Mouse (Mus musculus): Measurements from ENCODE around the gene Ebpl. TPM values are rescaled to one million over a fixed set of nuclear protein-coding genes. Genes with fewer than 3 reads are reported as not detected.

Ebpl gene
- polyA plus RNA-seq, 1 experiment from 2014 or later = 9.7 TPM

DNA sequence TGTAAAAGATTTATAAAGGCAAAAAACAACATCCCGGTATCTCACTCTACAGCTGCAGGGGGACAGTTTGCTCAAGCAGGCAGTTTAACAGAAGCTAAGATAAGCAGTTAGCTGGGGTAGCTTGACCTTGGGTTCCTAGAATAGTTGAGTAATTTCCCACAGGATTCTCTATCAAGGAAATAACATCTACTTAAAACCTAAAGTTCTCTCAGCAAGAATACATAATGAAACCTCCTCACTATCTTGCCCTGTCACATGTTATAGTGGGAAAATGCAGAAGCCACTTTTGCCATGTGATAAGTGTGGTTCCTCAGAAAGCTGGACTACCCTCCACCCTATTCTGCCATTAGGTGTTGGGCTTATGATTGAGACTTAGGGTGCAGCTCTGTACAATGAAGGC lies 37.5 kb downstream of the Ebpl start:
- 94% methylated on average over 1 of the region's 1 CpGs for WGBS
- H3K27ac ChIP-seq (replicated peaks; ENCODE audit: low read depth, low read length) = no peak overlapping the region
- H3K9ac ChIP-seq (replicated peaks; ENCODE audit: low read length) = no peak overlapping the region
- H3K4me2 ChIP-seq (ENCODE audit: low read depth, low read length) = no peak overlapping the region
- no peaks in the 10 kb centered on the region for H3K36me3 ChIP-seq (replicated peaks; ENCODE audit: control insufficient read depth, insufficient read depth, low read depth, low read length)
- no peak for ATAC-seq (replicated peaks; ENCODE audit: insufficient number of reproducible peaks, low FRiP score, low TSS enrichment, low read depth)
- no peaks in the 10 kb centered on the region; the same call in 1 of the 2 replicates for H3K9me3 ChIP-seq (replicated peaks; ENCODE audit: control insufficient read depth, low read length)
- no peaks in the 10 kb centered on the region; the same call in 1 of the 2 replicates for H3K4me1 ChIP-seq (ENCODE audit: control insufficient read depth, insufficient read depth, low read length)
- H3K27me3 ChIP-seq (ENCODE audit: control insufficient read depth, insufficient read depth, low read length) = no peaks in the 10 kb centered on the region
- no peak overlapping the region for H3K4me3 ChIP-seq (ENCODE audit: low read depth, low read length)
- no peak for DNase-seq (ENCODE audit: low spot score)

DNA sequence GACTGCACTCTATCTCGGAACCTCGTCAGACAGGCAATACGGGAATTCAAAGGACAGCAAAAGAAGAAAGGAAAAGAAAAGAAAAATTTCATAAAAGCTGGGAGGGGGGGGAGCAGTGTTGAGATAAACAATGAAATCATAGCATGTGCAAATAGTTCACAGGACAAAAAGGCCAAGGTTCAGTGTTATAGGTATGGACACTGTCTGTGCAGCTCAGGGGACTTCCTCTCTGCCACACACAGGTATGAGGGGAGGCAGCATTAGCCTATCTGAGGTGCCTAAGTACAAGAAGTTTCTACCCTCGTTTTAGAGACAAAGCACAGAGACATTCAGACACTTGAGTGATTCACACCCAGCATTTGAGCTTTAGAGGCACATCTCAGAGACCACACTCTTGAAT lies 39.0 kb downstream of the Ebpl start:
- no peak for DNase-seq (ENCODE audit: low spot score)
- ATAC-seq (replicated peaks; ENCODE audit: insufficient number of reproducible peaks, low FRiP score, low TSS enrichment, low read depth) = no peak
- Histone ChIP-seq H3K4me2 (ENCODE audit: low read depth, low read length) (no peak overlapping the region), H3K4me3 (ENCODE audit: low read depth, low read length) (no peak overlapping the region), H3K27ac (replicated peaks; ENCODE audit: low read depth, low read length) (no peak overlapping the region), H3K27me3 (ENCODE audit: control insufficient read depth, insufficient read depth, low read length) (no peaks in the 10 kb centered on the region), H3K4me1 (ENCODE audit: control insufficient read depth, insufficient read depth, low read length) (no peaks in the 10 kb centered on the region), H3K36me3 (replicated peaks; ENCODE audit: control insufficient read depth, insufficient read depth, low read depth, low read length) (no peaks in the 10 kb centered on the region), H3K9ac (replicated peaks; ENCODE audit: low read length) (no peak overlapping the region), H3K9me3 (replicated peaks; ENCODE audit: control insufficient read depth, low read length) (no peaks in the 10 kb centered on the region; the same call in 1 of the 2 replicates)
- WGBS = 86% methylated on average over 4 of the region's 4 CpGs

DNA sequence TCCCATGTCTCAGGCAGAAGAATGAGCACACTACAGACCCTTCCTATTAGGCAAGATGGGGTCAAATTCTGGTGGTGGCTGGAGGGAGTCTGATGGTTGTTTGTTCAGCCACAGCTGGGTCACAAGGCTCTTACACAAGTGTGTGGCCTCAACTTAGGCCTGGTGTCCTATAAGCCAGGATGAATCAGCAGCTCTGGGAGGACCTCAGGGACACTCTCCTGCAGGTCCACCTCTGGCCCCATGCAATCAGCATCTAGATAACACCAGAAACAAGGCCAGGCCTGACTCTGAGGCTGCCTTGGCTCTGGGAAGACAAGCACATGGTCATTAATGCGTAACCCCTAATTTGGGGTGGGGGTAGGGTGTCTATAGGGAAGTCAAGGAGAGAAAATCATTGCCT lies 39.5 kb downstream of the Ebpl start:
- 79% methylated on average over 1 of the region's 1 CpGs for WGBS
- DNase-seq (ENCODE audit: low spot score) (no peak), ATAC-seq (replicated peaks; ENCODE audit: insufficient number of reproducible peaks, low FRiP score, low TSS enrichment, low read depth) (no peak)
- no peaks in the 10 kb centered on the region; the same call in 1 of the 2 replicates for H3K9me3 ChIP-seq (replicated peaks; ENCODE audit: control insufficient read depth, low read length)
- H3K4me2 ChIP-seq (ENCODE audit: low read depth, low read length) = no peak overlapping the region
- H3K4me3 ChIP-seq (ENCODE audit: low read depth, low read length) = no peak overlapping the region
- no peaks in the 10 kb centered on the region for H3K36me3 ChIP-seq (replicated peaks; ENCODE audit: control insufficient read depth, insufficient read depth, low read depth, low read length)
- H3K4me1 ChIP-seq (ENCODE audit: control insufficient read depth, insufficient read depth, low read length) = no peaks in the 10 kb centered on the region
- no peak overlapping the region for H3K27ac ChIP-seq (replicated peaks; ENCODE audit: low read depth, low read length)
- H3K9ac ChIP-seq (replicated peaks; ENCODE audit: low read length) = no peak overlapping the region
- no peaks in the 10 kb centered on the region for H3K27me3 ChIP-seq (ENCODE audit: control insufficient read depth, insufficient read depth, low read length)

- no peaks in the 10 kb centered on the region for H3K4me1 ChIP-seq (ENCODE audit: control insufficient read depth, insufficient read depth, low read length)
- 26% methylated on average over 4 of the region's 4 CpGs for WGBS
- DNase-seq (ENCODE audit: low spot score) (peak; percentile 82), ATAC-seq (replicated peaks; ENCODE audit: insufficient number of reproducible peaks, low FRiP score, low TSS enrichment, low read depth) (0 out of 2 replicates have a peak, but pooled peaks have one; percentile 18)
- no peaks in the 10 kb centered on the region for H3K9me3 ChIP-seq (replicated peaks; ENCODE audit: control insufficient read depth, low read length)
- no peak overlapping the region for H3K4me3 ChIP-seq (ENCODE audit: low read depth, low read length)
- no peaks in the 10 kb centered on the region for H3K27me3 ChIP-seq (ENCODE audit: control insufficient read depth, insufficient read depth, low read length)
- no peak overlapping the region for H3K9ac ChIP-seq (replicated peaks; ENCODE audit: low read length)
- no peaks in the 10 kb centered on the region for H3K36me3 ChIP-seq (replicated peaks; ENCODE audit: control insufficient read depth, insufficient read depth, low read depth, low read length)
- H3K4me2 ChIP-seq (ENCODE audit: low read depth, low read length) = no peak overlapping the region
- H3K27ac ChIP-seq (replicated peaks; ENCODE audit: low read depth, low read length) = no peak overlapping the region
Measured at GRCm38 (mm10) chr14:61316861-61317260, 43.4 kb downstream of the Ebpl start.

DNA sequence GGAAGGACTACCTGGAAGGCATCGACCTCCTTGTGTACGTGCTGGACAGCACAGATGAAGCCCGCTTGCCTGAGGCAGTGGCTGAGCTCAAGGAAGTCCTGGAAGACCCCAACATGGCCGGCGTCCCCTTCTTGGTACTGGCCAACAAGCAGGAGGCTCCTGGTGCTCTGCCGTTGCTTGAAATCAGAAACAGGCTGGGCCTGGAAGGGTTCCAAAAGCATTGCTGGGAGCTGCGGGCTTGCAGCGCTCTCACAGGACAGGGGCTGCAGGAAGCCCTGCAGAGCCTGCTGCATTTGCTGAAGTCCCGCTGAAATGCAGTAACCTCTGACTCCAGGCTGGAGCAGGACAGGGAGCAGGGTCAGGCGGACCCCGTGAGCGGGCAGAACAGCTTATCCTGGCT lies 49.3 kb downstream of the Ebpl start:
- Histone ChIP-seq H3K27ac (replicated peaks; ENCODE audit: low read depth, low read length) (no peak overlapping the region; the same call in 1 of the 2 replicates), H3K9me3 (replicated peaks; ENCODE audit: control insufficient read depth, low read length) (no peaks in the 10 kb centered on the region), H3K4me1 (ENCODE audit: control insufficient read depth, insufficient read depth, low read length) (no peaks in the 10 kb centered on the region), H3K9ac (replicated peaks; ENCODE audit: low read length) (no peak overlapping the region), H3K36me3 (replicated peaks; ENCODE audit: control insufficient read depth, insufficient read depth, low read depth, low read length) (no peaks in the 10 kb centered on the region), H3K4me3 (ENCODE audit: low read depth, low read length) (no peak overlapping the region), H3K27me3 (ENCODE audit: control insufficient read depth, insufficient read depth, low read length) (no peaks in the 10 kb centered on the region), H3K4me2 (ENCODE audit: low read depth, low read length) (no peak overlapping the region)
- ATAC-seq (replicated peaks; ENCODE audit: insufficient number of reproducible peaks, low FRiP score, low TSS enrichment, low read depth) (no peak), DNase-seq (ENCODE audit: low spot score) (no peak)
- WGBS = 68% methylated on average over 12 of the region's 12 CpGs

DNA sequence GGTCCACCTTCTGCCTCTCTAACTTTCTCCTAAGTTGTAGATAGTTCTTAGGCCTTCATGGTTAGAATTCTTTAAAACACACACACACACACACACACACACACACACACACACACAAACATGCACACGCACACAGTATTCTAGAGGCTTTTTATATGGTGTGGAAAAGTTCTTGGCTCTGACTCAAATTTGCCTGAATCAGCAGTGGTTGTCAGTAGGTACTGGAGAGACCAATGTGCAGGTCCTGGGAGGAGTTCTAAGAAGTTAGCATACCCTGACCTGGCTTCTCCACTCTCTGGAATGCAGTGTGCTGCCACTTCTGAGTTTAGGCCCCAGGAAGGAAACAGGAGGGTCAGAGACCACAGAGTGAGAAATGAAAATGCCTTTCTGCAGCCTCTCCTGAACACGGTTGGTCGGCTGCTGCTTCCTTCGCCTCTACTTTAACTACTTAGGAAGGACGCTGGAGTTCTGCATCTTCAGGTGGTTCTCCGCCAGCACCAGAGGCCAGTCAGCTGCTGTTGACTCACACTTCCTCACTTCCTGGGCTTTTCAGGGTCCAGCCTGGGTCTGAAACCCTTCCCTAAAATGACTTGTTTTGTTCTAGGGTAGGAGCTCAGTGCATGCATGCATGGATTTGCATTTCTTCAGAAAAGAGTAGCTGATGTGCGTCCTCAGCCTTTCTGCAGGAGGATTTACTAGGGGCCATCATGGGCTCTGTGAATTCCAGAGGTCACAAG lies 50.0 kb downstream of the Ebpl start:
- ATAC-seq (replicated peaks; ENCODE audit: insufficient number of reproducible peaks, low FRiP score, low TSS enrichment, low read depth) (no peak), DNase-seq (ENCODE audit: low spot score) (no peak)
- 79% methylated on average over 7 of the region's 7 CpGs for WGBS
- no peaks in the 10 kb centered on the region for H3K9me3 ChIP-seq (replicated peaks; ENCODE audit: control insufficient read depth, low read length)
- no peaks in the 10 kb centered on the region for H3K36me3 ChIP-seq (replicated peaks; ENCODE audit: control insufficient read depth, insufficient read depth, low read depth, low read length)
- H3K9ac ChIP-seq (replicated peaks; ENCODE audit: low read length) = no peak overlapping the region
- no peak overlapping the region for H3K27ac ChIP-seq (replicated peaks; ENCODE audit: low read depth, low read length)
- no peak overlapping the region for H3K4me3 ChIP-seq (ENCODE audit: low read depth, low read length)
- H3K4me2 ChIP-seq (ENCODE audit: low read depth, low read length) = no peak overlapping the region
- no peaks in the 10 kb centered on the region for H3K27me3 ChIP-seq (ENCODE audit: control insufficient read depth, insufficient read depth, low read length)
- H3K4me1 ChIP-seq (ENCODE audit: control insufficient read depth, insufficient read depth, low read length) = no peaks in the 10 kb centered on the region

DNA sequence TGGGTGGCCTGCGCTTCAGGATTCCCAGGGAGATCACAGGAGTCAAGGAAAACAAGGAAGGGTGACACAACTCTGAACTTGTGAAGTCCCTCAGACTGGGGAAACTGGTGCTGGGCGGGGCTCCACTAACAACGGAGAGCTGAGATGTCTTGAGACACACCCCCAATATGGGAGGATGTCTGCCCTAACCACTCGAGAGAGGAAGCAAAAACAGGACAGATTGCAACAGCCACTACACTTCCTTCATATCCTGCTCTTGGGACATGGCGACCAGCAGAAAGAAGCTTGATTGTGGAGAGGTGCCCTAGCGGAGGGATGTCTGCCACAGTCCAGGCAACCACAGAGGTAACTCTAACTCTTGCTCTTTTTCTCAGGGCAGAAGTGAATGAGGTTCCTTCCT lies 50.6 kb downstream of the Ebpl start, which contains the start of gene Arl11:
TSS of gene Arl11 (plus strand) at position 161 of the 400 bp plus-strand sequence.
- no peak within 1 kb of the TSS for H3K27ac ChIP-seq (replicated peaks; ENCODE audit: low read depth, low read length)
- no peaks in the 10 kb centered on the region for H3K9me3 ChIP-seq (replicated peaks; ENCODE audit: control insufficient read depth, low read length)
- no peak within 1 kb of the TSS for H3K9ac ChIP-seq (replicated peaks; ENCODE audit: low read length)
- DNase-seq (ENCODE audit: low spot score) (no peak), ATAC-seq (replicated peaks; ENCODE audit: insufficient number of reproducible peaks, low FRiP score, low TSS enrichment, low read depth) (no peak)
- no peaks in the 10 kb centered on the region for H3K36me3 ChIP-seq (replicated peaks; ENCODE audit: control insufficient read depth, insufficient read depth, low read depth, low read length)
- no peak within 1 kb of the TSS; the same call in 1 of the 2 replicates for H3K4me2 ChIP-seq (ENCODE audit: low read depth, low read length)
- no peaks in the 10 kb centered on the region for H3K4me1 ChIP-seq (ENCODE audit: control insufficient read depth, insufficient read depth, low read length)
- no peak within 1 kb of the TSS for H3K4me3 ChIP-seq (ENCODE audit: low read depth, low read length)
- H3K27me3 ChIP-seq (ENCODE audit: control insufficient read depth, insufficient read depth, low read length) = no peaks in the 10 kb centered on the region
- 66% methylated on average over 6 of the region's 6 CpGs for WGBS

GRCm38 (mm10) chr14:61303969-61304609 lies 56.1 kb downstream of the Ebpl start:
- no peak for ATAC-seq (replicated peaks; ENCODE audit: insufficient number of reproducible peaks, low FRiP score, low TSS enrichment, low read depth)
- no peaks in the 10 kb centered on the region for H3K4me1 ChIP-seq (ENCODE audit: control insufficient read depth, insufficient read depth, low read length)
- 73% methylated on average over 4 of the region's 4 CpGs for WGBS

More at GRCm38 (mm10) chr14:61303969-61304609, 56.1 kb downstream of the Ebpl start:
- H3K36me3 ChIP-seq (replicated peaks; ENCODE audit: control insufficient read depth, insufficient read depth, low read depth, low read length) = no peaks in the 10 kb centered on the region
- H3K9ac ChIP-seq (replicated peaks; ENCODE audit: low read length) = no peak overlapping the region
- no peak overlapping the region for H3K27ac ChIP-seq (replicated peaks; ENCODE audit: low read depth, low read length)
- H3K27me3 ChIP-seq (ENCODE audit: control insufficient read depth, insufficient read depth, low read length) = no peaks in the 10 kb centered on the region
- H3K4me3 ChIP-seq (ENCODE audit: low read depth, low read length) = no peak overlapping the region
- no peak for DNase-seq (ENCODE audit: low spot score)
- no peaks in the 10 kb centered on the region for H3K9me3 ChIP-seq (replicated peaks; ENCODE audit: control insufficient read depth, low read length)
- H3K4me2 ChIP-seq (ENCODE audit: low read depth, low read length) = no peak overlapping the region

All from embryonic facial prominence, embryonic 11.5 days (tissue).